Mouse (Mus musculus) splenic B cell, adult 2 months (primary cell): ENCODE data around the gene Gm49388.

ENCODE experiments used
- DNase-seq: peaks from one replicate; pipeline ENCODE4 v3.0.0-alpha.2; 2011; ENCODE audit warnings: low read depth, low spot score
- H3K27me3 ChIP-seq: 2 replicates; pipeline ENCODE4 v1.6.1; 2012; ENCODE audit warnings: mild to moderate bottlenecking, low read length, moderate library complexity, mixed read lengths; ENCODE audit not compliant: control insufficient read depth, poor library complexity, insufficient read depth, severe bottlenecking
- H3K36me3 ChIP-seq: 2 replicates; pipeline ENCODE4 v1.6.1; 2012; ENCODE audit warnings: mild to moderate bottlenecking, low read length, moderate library complexity, mixed read lengths; ENCODE audit not compliant: control insufficient read depth, poor library complexity, insufficient read depth, severe bottlenecking

The Gm49388 gene

GRCm38 (mm10) chr7:127809846-127810245 is 24.4 kb downstream of the Gm49388 start:
- Histone ChIP-seq H3K27me3 (no peaks in the 10 kb centered on the region), H3K36me3 (no peaks in the 10 kb centered on the region)
- DNase-seq, result no peak

DNA sequence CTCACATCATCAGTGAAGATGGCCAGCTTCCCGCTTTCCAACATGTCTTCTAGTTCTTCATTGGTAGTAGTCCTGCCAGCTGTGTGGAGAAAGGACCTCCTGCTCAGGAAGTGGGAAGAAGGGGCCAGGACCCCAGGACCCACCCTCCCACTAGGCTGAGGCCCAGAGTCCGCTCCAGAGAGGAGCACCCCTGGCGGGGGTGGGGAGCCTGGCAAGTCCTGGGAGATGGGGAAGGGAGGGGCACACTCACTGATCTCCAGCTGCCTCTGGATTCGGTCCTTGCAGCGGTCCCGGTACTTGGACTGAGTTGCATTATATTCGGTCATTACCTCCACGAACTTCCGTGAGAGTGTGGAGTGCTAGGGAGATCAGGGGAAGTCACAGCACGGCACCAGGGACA is 25.2 kb downstream of the Gm49388 start:
- H3K27me3 ChIP-seq, result no peaks in the 10 kb centered on the region
- no peaks in the 10 kb centered on the region for H3K36me3 ChIP-seq
- no peak for DNase-seq

DNA sequence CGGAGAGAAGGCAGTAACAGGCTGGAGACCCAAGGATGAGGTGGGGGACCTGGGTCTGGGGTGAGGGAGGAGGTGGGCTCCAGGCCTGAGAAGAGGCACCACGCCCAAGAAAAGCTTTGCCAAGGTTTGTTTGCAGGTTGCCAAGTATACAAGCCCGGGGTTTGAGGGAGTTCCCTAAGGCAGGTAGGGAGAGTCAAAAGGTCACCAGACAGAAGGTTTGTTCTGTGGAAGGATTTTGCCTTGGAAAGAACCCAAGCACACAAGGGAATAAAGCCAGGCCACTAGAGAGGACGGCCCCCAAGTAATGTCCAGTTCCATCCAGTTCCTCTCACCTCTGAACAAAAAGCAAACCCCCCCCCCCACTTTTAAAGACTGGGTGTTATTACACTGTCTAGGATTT is 25.8 kb downstream of the Gm49388 start:
- no peak for DNase-seq
- H3K36me3 ChIP-seq, result no peaks in the 10 kb centered on the region
- no peaks in the 10 kb centered on the region for H3K27me3 ChIP-seq

- DNase-seq, result no peak
- Histone ChIP-seq H3K27me3 (no peaks in the 10 kb centered on the region), H3K36me3 (no peaks in the 10 kb centered on the region)
These were observed 26.9 kb downstream of the Gm49388 start for GRCm38 (mm10) chr7:127812292-127812691.

DNA sequence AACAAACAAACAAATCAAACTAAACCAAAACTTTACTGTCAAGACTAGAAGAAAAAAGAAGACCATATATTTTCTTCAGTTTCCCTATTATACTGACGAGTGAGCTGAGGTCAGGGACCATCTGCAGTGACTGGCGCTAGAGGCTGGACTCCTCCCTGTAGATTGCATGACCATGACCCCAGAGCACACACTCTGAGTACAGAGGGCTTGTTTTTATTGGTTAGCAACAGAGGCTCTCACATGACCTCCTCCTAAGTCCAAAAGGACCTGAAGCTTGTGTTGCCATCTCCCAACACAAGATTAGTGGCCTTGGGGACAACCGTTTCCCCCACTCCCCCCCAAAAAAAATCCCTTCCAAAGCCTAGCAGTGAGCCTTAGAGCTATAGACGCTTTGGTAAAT is 28.4 kb downstream of the Gm49388 start:
- no peak for DNase-seq
- no peaks in the 10 kb centered on the region for H3K36me3 ChIP-seq
- H3K27me3 ChIP-seq, result no peaks in the 10 kb centered on the region

- Histone ChIP-seq H3K27me3 (no peaks in the 10 kb centered on the region), H3K36me3 (no peaks in the 10 kb centered on the region)
- DNase-seq, result no peak
These were observed 29.0 kb downstream of the Gm49388 start for GRCm38 (mm10) chr7:127814241-127814921.

- H3K36me3 ChIP-seq, result no peaks in the 10 kb centered on the region
- no peaks in the 10 kb centered on the region for H3K27me3 ChIP-seq
- DNase-seq, result no peak
These were observed 29.8 kb downstream of the Gm49388 start for GRCm38 (mm10) chr7:127815116-127815665.

- no peaks in the 10 kb centered on the region for H3K27me3 ChIP-seq
- H3K36me3 ChIP-seq, result no peaks in the 10 kb centered on the region
- DNase-seq, result no peak
These were observed 30.8 kb downstream of the Gm49388 start for GRCm38 (mm10) chr7:127815954-127816821.

DNA sequence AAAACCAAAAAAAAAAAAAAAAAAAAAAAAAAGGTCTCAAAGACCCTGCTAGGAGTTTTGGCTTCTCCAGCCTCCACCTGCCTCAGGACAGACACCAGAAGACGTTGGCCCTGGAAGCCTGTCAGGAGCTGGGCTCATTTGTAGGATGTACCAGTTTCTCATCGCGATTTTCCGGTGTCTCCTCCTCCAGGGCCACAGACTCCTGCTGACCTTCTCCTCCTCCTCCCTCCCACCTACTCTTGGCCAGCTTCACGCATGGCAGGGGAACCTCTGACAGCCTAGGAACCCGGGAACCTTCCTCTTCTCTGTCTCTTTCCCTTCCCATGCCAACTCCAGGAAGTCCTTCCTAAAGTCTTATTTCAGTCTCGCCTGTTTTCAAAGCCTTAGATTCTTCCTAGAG is 31.6 kb downstream of the Gm49388 start:
- Histone ChIP-seq H3K36me3 (no peaks in the 10 kb centered on the region), H3K27me3 (no peaks in the 10 kb centered on the region)
- no peak for DNase-seq

DNA sequence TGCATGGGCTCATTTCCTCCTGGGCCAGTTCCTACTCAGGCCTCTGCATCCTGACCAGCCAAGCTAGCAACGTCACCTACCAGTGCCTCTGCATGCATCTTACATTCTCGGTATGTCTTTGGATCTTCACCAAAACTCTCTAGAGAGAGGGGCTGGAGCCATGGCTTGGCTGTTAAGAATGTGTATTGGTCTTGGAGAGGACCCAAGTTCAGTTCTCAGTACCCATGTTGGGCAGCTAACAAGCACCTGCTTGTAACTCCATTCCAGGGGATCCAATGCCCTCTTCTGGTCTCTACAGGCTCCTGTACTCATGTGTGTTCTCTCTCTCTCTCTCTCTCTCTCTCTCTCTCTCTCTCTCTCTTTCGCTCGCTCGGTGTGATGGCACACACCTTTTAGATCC is 32.4 kb downstream of the Gm49388 start:
- Histone ChIP-seq H3K36me3 (no peaks in the 10 kb centered on the region), H3K27me3 (no peaks in the 10 kb centered on the region)
- DNase-seq, result no peak

- no peak for DNase-seq
- no peaks in the 10 kb centered on the region; the same call in 1 of the 2 replicates for H3K27me3 ChIP-seq
- no peaks in the 10 kb centered on the region for H3K36me3 ChIP-seq
These were observed 35.6 kb downstream of the Gm49388 start for GRCm38 (mm10) chr7:127820836-127821509.

DNA sequence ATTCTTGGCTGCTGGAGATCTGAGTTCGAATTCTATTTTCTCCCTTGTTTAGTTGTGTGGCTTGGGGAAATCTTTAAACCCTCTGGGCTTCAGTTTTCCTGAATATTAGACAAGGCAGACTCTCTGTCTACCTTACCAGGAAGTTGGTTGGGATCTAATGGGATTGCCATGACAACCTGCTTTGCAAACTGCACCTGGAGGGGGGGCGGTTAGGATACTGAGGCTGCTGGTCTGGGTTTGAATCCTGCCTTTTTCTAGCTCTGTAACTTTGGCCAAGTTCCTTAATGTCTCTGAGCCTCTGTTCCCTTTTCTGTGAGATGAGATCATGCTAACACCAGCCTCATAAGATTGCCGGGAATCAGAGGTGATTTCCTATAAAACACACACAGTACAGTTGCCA is 37.1 kb downstream of the Gm49388 start:
- DNase-seq, result no peak
- H3K36me3 ChIP-seq, result no peaks in the 10 kb centered on the region
- H3K27me3 ChIP-seq, result no peaks in the 10 kb centered on the region; the same call in 1 of the 2 replicates

GRCm38 (mm10) chr7:127823236-127824171 is 38.1 kb downstream of the Gm49388 start:
- Histone ChIP-seq H3K27me3 (no peaks in the 10 kb centered on the region; the same call in 1 of the 2 replicates), H3K36me3 (no peaks in the 10 kb centered on the region)
- no peak for DNase-seq
